Mouse (Mus musculus) stomach, postnatal 0 days (tissue): ENCODE measurements around the gene Txndc9.

Experiments used
- CTCF ChIP-seq: IDR thresholded peaks from 2 replicates; pipeline ENCODE4 v1.5.1; 2016; ENCODE audit warnings: antibody characterized with exemption, low read depth, mild to moderate bottlenecking, moderate library complexity
- EP300 ChIP-seq: optimal IDR thresholded peaks from 2 replicates; pipeline ENCODE3; 2016; ENCODE audit warnings: antibody characterized with exemption

DNA sequence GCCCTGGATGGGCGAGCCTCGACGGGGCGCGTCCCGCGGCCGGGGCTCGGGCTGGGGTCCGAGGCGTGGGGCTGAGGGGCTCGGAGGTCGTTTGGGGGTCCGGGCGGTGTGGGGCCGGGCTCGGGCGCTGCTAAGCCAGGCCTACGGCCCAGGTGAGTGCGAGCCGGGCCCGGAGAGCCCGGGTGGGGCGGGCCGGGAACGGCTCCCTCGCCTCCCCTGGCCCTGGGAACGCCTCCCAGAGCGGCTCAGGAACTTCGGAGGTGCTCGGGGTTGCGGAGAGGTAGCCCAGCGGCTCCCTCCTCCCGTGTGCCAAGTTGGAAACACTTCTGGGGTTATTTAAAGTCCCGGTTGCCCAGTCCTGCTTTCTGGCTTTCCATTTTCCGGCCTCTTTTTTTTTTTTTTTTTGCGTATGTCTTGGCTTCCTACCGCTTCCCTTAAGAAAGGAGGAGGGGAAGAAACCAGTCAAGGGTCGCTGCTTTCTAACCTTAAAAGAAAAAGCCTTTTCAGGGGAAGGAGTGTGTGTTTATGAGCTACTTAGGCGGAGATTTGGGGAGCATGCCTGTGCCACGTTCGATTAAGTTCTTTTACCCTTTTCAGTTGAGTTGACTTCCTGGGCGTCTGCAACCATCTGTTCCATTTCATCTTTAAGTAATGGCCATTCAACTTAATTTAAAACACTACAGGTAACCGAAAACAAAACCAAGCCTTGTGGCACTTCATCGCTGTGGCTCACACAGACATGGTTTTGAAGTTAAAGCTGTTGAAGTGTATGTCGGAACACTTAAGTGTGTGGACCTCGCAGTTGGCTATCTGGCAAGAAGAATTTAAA is 892 bp upstream of the Txndc9 start:
- TF ChIP-seq CTCF (no peak), EP300 (no peak)
